Mouse (Mus musculus) inflammation-experienced regulatory T-cells (primary cell): ENCODE measurements around the gene Polh. TPM values are rescaled to one million over a fixed set of nuclear protein-coding genes. Genes with fewer than 3 reads are reported as not detected.

ENCODE experiments used
- polyA plus RNA-seq, 2 experiments: library from polyadenylated mRNA; unstranded; fragments of 100-300 nt; shearing (Covaris generic); gene quantifications; one replicate each; pipeline ENCODE4 v1.2.1; 2017

The Polh gene
- polyA plus RNA-seq, result 1 to 10 TPM; 5.8 to 8.4 TPM

GRCm38 (mm10) chr17:46202421-46203071 lies at the start of gene Polh, which contains the start of gene Xpo5:
Polh (minus strand) TSS chr17:46202645.
Xpo5 (plus strand) TSS chr17:46202782.

DNA sequence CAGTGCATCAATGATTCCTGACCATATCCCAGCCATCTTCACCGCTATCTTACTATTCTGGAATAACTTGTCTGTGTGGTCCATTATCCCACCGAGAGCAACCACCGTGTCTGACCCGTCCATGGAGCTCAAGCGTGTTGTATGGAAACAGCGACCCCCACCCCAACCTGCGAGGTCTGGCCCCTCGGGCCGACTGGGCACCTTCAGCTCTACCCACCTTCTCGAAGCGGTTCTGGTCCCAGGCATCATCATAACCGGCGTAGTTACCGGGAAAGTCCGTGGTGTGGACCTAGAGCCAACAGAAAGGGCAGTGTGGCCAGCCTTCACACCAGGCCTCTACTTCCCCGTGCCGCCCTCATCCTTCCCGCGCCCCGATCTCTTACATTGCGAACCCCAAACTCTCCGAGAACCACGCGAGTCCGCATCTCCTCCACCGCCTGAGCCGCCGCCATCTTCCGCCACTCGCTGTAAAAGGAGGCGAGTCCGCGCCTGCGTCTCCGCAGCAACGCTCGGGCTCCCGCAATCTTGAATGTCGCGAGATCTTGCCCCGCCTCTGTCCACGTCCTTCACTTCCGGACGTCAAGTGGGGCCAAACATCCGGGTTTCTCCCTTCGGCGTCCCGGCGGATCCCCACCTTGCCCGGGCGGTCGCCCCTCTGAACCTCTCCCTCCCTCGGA lies 45.2 kb upstream of the Polh start, which contains the start of the genes Polr1c and Yipf3:
Polr1c (minus strand) TSS at position 543 of the 677 bp plus-strand sequence.
Yipf3 (plus strand) TSS at position 569 of the 677 bp plus-strand sequence.

GRCm38 (mm10) chr17:46160686-46161085 lies 41.8 kb downstream of the Polh start, which contains the start of gene Gtpbp2:
Gtpbp2 (plus strand) TSS chr17:46161032.

DNA sequence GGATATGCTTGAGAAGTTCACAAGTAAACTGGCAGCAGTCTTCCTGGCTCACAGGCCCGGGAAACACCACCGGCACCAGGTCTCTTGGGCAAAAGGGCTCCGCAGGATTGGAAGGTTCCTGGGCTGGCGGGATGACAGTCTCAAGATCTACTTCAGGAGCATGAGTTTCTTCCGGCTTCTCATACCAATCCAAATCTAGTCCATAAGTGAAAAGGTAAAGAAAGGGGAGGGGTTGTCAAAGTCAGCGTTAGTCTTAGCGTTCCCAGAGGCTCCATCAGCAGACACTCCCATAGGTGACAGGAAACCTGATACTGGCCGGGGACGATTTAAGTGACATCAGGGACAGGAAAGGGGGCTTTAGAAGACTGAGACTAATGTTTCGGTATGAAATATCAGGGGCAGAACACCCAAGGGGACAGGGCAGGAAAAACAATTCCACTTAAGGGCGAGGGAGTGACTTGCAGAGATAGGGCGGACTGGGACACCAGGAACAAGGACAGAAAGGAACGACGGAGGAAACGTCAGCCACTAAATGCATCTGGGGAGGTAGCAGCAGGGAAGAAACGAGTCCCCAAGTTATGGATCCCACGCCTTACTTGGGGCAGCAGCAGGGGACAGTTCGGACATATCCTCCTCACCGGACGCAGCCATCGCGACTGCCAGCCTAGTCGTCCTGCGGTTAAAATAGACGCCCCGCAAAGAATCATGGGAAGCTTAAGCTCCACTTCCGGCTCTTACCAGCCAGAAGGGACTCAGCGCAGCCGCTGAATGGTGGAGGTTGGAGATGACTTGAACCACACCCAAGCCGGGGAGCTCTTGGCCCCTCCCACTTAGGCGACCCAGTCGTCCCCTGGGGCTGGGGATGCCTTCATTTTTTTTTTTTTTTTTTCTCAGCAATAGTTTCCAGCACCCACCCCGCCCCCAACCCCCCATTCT lies 49.3 kb downstream of the Polh start, which contains the start of gene Mad2l1bp:
Mad2l1bp (minus strand) TSS at position 707 of the 936 bp plus-strand sequence.

GRCm38 (mm10) chr17:46143578-46144423 lies 58.6 kb downstream of the Polh start, which contains the start of gene Rsph9:
Rsph9 (minus strand) TSS chr17:46144216.

Other genes starting within 250 kb of the Polh start
- gene Vegfa, start 170.3 kb downstream of the Polh start, polyA plus RNA-seq, result 1 to 10 TPM in 1 of 2 experiments, under 1 TPM in 1; 0.82 to 1.2 TPM
- 10 to 100 TPM; 83.5 to 86.5 TPM for gene Mrps18a, start 91.7 kb downstream of the Polh start, polyA plus RNA-seq
- 1 to 10 TPM in 1 of 2 experiments, under 1 TPM in 1; 0.71 to 2.6 TPM for gene Rsph9, start 58.4 kb downstream of the Polh start, polyA plus RNA-seq
- 10 to 100 TPM; 45.6 to 51.9 TPM for gene Mad2l1bp, start 49.1 kb downstream of the Polh start, polyA plus RNA-seq
- gene Gtpbp2, start 41.6 kb downstream of the Polh start, polyA plus RNA-seq, result 10 to 100 TPM; 77.7 to 89.2 TPM
- gene Xpo5, start 137 bp upstream of the Polh start, polyA plus RNA-seq, result 10 to 100 TPM; 31.6 to 39.5 TPM
- 10 to 100 TPM; 53.2 to 61.9 TPM for gene Polr1c, start 45.4 kb upstream of the Polh start, polyA plus RNA-seq
- gene Yipf3, start 45.4 kb upstream of the Polh start, polyA plus RNA-seq, result 100 to 1,000 TPM; 176 to 184 TPM
- under 1 TPM; 0.31 to 0.43 TPM for gene Lrrc73, start 50.9 kb upstream of the Polh start, polyA plus RNA-seq
- 10 to 100 TPM; 25.5 to 28.7 TPM for gene Tjap1, start 80.4 kb upstream of the Polh start, polyA plus RNA-seq
- gene Dlk2, start 94.8 kb upstream of the Polh start, polyA plus RNA-seq, result not detected
- gene Abcc10, start 125.7 kb upstream of the Polh start, polyA plus RNA-seq, result 1 to 10 TPM; 6.8 to 7.1 TPM
- 1 to 10 TPM; 5.6 to 8.7 TPM for gene Zfp318, start 181.1 kb upstream of the Polh start, polyA plus RNA-seq
- under 1 TPM in 1 of 2 experiments, not detected in 1; 0.33 TPM for gene Crip3, start 226.3 kb upstream of the Polh start, polyA plus RNA-seq
- gene Slc22a7, start 235.8 kb upstream of the Polh start, polyA plus RNA-seq, result under 1 TPM in 1 of 2 experiments, not detected in 1; 0.11 TPM